Mouse (Mus musculus) macrophage (primary cell): ENCODE data around the gene Tbcd. TPM values are rescaled to one million over a fixed set of nuclear protein-coding genes. Genes with fewer than 3 reads are reported as not detected.

Experiments
- H3K27ac ChIP-seq: fragments of 350-480 bp; formaldehyde crosslinking; 2 replicates; pipeline ENCODE4 v1.9.0; 2021
- H3K36me3 ChIP-seq: fragments of 350-480 bp; formaldehyde crosslinking; 2 replicates; pipeline ENCODE4 v1.9.0; 2021; ENCODE audit errors: inconsistent target
- H3K4me3 ChIP-seq: fragments of 350-480 bp; formaldehyde crosslinking; 2 replicates; pipeline ENCODE4 v1.9.0; 2021; ENCODE audit errors: inconsistent target
- H3K79me2 ChIP-seq: fragments of 350-480 bp; formaldehyde crosslinking; 2 replicates; pipeline ENCODE4 v1.9.0; 2021; ENCODE audit errors: inconsistent target
- WGBS: methylation state at CpG from one replicate; pipeline ENCODE4 v1.1.7; 2026; ENCODE audit warnings: inconsistent platforms; ENCODE audit not compliant: missing documents; 5-methylcytosine and 5-hydroxymethylcytosine counted together
- polyA plus RNA-seq: library from polyadenylated mRNA; stranded (reverse); fragments of 250-400 nt; gene quantifications from 3 replicates; pipeline ENCODE4 v1.2.4, GENCODE M21; 2018; ENCODE audit warnings: inconsistent platforms

The Tbcd gene
- polyA plus RNA-seq, 1 experiment from 2014 or later: 36.1 TPM

- WGBS: 95% methylated on average over 5 of the region's 5 CpGs
- Histone ChIP-seq H3K36me3 (peaks cover 4% of the 10 kb centered on the region; the same call in 1 of the 2 replicates), H3K79me2 (no peaks in the 10 kb centered on the region), H3K27ac (no peak overlapping the region), H3K4me3 (no peak overlapping the region)
These were observed 175.8 kb downstream of the Tbcd start for GRCm38 (mm10) chr11:121627521-121627920.

- Histone ChIP-seq H3K4me3 (no peak overlapping the region), H3K27ac (no peak overlapping the region)
- WGBS: 95% methylated on average over 6 of the region's 6 CpGs
These were observed 177.8 kb downstream of the Tbcd start for GRCm38 (mm10) chr11:121629529-121629928.

GRCm38 (mm10) chr11:121630406-121630805 is 178.7 kb downstream of the Tbcd start:
- Histone ChIP-seq H3K79me2 (no peaks in the 10 kb centered on the region), H3K4me3 (no peak overlapping the region), H3K27ac (no peak overlapping the region), H3K36me3 (no peaks in the 10 kb centered on the region)
- WGBS: 95% methylated on average over 4 of the region's 4 CpGs

More at GRCm38 (mm10) chr11:121629529-121629928, 177.8 kb downstream of the Tbcd start:
- Histone ChIP-seq H3K79me2 (no peaks in the 10 kb centered on the region), H3K36me3 (no peaks in the 10 kb centered on the region)

- WGBS: 95% methylated on average over 7 of the region's 7 CpGs
- no peak overlapping the region for H3K4me3 ChIP-seq
- H3K79me2 ChIP-seq: no peaks in the 10 kb centered on the region
- no peak overlapping the region for H3K27ac ChIP-seq
- H3K36me3 ChIP-seq: no peaks in the 10 kb centered on the region
These were observed 179.7 kb downstream of the Tbcd start for GRCm38 (mm10) chr11:121631410-121631809.

GRCm38 (mm10) chr11:121636646-121637045 is 184.9 kb downstream of the Tbcd start:
- H3K36me3 ChIP-seq: peaks cover 7% of the 10 kb centered on the region; the same call in 1 of the 2 replicates
- 98% methylated on average over 10 of the region's 10 CpGs for WGBS
- no peak overlapping the region for H3K27ac ChIP-seq
- H3K4me3 ChIP-seq: no peak overlapping the region
- no peaks in the 10 kb centered on the region for H3K79me2 ChIP-seq

- Histone ChIP-seq H3K27ac (no peak overlapping the region), H3K4me3 (no peak overlapping the region), H3K36me3 (peaks cover 7% of the 10 kb centered on the region; the same call in 1 of the 2 replicates), H3K79me2 (no peaks in the 10 kb centered on the region)
- WGBS: 85% methylated on average over 2 of the region's 2 CpGs
These were observed 189.9 kb downstream of the Tbcd start for GRCm38 (mm10) chr11:121641501-121642145.

- no peak overlapping the region for H3K4me3 ChIP-seq
- H3K27ac ChIP-seq: no peak overlapping the region
- 0 out of 2 replicates have a peak, but pooled peaks cover 3% of the 10 kb centered on the region for H3K36me3 ChIP-seq
- no peaks in the 10 kb centered on the region for H3K79me2 ChIP-seq
- WGBS: 98% methylated on average over 3 of the region's 6 CpGs
These were observed 193.6 kb downstream of the Tbcd start for GRCm38 (mm10) chr11:121645394-121645793.

- Histone ChIP-seq H3K79me2 (no peaks in the 10 kb centered on the region), H3K36me3 (0 out of 2 replicates have a peak, but pooled peaks cover 6% of the 10 kb centered on the region), H3K27ac (no peak overlapping the region), H3K4me3 (no peak overlapping the region)
- WGBS: 93% methylated on average over 9 of the region's 9 CpGs
These were observed 195.6 kb downstream of the Tbcd start for GRCm38 (mm10) chr11:121647321-121647720.

GRCm38 (mm10) chr11:121648166-121648565 is 196.4 kb downstream of the Tbcd start:
- Histone ChIP-seq H3K27ac (no peak overlapping the region), H3K4me3 (no peak overlapping the region), H3K36me3 (0 out of 2 replicates have a peak, but pooled peaks cover 6% of the 10 kb centered on the region), H3K79me2 (no peaks in the 10 kb centered on the region)
- 97% methylated on average over 5 of the region's 5 CpGs for WGBS

GRCm38 (mm10) chr11:121649900-121650299 is 198.2 kb downstream of the Tbcd start:
- 86% methylated on average over 10 of the region's 10 CpGs for WGBS
- 0 out of 2 replicates have a peak, but pooled peaks cover 6% of the 10 kb centered on the region for H3K36me3 ChIP-seq

GRCm38 (mm10) chr11:121650668-121651067 is 198.9 kb downstream of the Tbcd start:
- H3K4me3 ChIP-seq: no peak overlapping the region
- H3K27ac ChIP-seq: no peak overlapping the region
- 0 out of 2 replicates have a peak, but pooled peaks cover 6% of the 10 kb centered on the region for H3K36me3 ChIP-seq
- WGBS: 95% methylated on average over 11 of the region's 11 CpGs
- H3K79me2 ChIP-seq: no peaks in the 10 kb centered on the region

More at GRCm38 (mm10) chr11:121649900-121650299, 198.2 kb downstream of the Tbcd start:
- Histone ChIP-seq H3K27ac (no peak overlapping the region), H3K79me2 (no peaks in the 10 kb centered on the region), H3K4me3 (no peak overlapping the region)

GRCm38 (mm10) chr11:121651556-121651955 is 199.8 kb downstream of the Tbcd start:
- H3K4me3 ChIP-seq: no peak overlapping the region
- no peaks in the 10 kb centered on the region for H3K79me2 ChIP-seq
- no peak overlapping the region for H3K27ac ChIP-seq
- 0 out of 2 replicates have a peak, but pooled peaks cover 6% of the 10 kb centered on the region for H3K36me3 ChIP-seq
- WGBS: 98% methylated on average over 9 of the region's 9 CpGs

- Histone ChIP-seq H3K27ac (no peak overlapping the region), H3K79me2 (no peaks in the 10 kb centered on the region), H3K36me3 (0 out of 2 replicates have a peak, but pooled peaks cover 6% of the 10 kb centered on the region), H3K4me3 (no peak overlapping the region)
- WGBS: 88% methylated on average over 5 of the region's 5 CpGs
These were observed 200.2 kb downstream of the Tbcd start for GRCm38 (mm10) chr11:121651983-121652382.

- Histone ChIP-seq H3K27ac (no peak overlapping the region), H3K79me2 (no peaks in the 10 kb centered on the region), H3K36me3 (0 out of 2 replicates have a peak, but pooled peaks cover 6% of the 10 kb centered on the region), H3K4me3 (no peak overlapping the region)
- 56% methylated on average over 10 of the region's 10 CpGs for WGBS
These were observed 201.0 kb downstream of the Tbcd start for GRCm38 (mm10) chr11:121652547-121653305.

GRCm38 (mm10) chr11:121653631-121654030 is 201.9 kb downstream of the Tbcd start:
- no peaks in the 10 kb centered on the region for H3K79me2 ChIP-seq
- no peak overlapping the region for H3K4me3 ChIP-seq
- 0 out of 2 replicates have a peak, but pooled peaks cover 6% of the 10 kb centered on the region for H3K36me3 ChIP-seq
- H3K27ac ChIP-seq: no peak overlapping the region
- 96% methylated on average over 4 of the region's 4 CpGs for WGBS
